Mouse (Mus musculus): ENCODE data around the gene Zfp677. TPM values are rescaled to one million over a fixed set of nuclear protein-coding genes. Genes with fewer than 3 reads are reported as not detected.
A peak's percentile ranks its signal among the peaks of the same experiment; 100 is the strongest.
"Not testable (repeated sequence)": the region's sequence is repeated elsewhere in the genome, so short reads cannot be mapped to it uniquely, and the experiment has no call there.

The Zfp677 gene
- total RNA-seq (2015; ENCODE audit: low replicate concordance) (1.7 and 2.9 TPM in 2 replicates), total RNA-seq (2017; ENCODE audit: low replicate concordance) (2.1 and 4.1 TPM in 2 replicates)

DNA sequence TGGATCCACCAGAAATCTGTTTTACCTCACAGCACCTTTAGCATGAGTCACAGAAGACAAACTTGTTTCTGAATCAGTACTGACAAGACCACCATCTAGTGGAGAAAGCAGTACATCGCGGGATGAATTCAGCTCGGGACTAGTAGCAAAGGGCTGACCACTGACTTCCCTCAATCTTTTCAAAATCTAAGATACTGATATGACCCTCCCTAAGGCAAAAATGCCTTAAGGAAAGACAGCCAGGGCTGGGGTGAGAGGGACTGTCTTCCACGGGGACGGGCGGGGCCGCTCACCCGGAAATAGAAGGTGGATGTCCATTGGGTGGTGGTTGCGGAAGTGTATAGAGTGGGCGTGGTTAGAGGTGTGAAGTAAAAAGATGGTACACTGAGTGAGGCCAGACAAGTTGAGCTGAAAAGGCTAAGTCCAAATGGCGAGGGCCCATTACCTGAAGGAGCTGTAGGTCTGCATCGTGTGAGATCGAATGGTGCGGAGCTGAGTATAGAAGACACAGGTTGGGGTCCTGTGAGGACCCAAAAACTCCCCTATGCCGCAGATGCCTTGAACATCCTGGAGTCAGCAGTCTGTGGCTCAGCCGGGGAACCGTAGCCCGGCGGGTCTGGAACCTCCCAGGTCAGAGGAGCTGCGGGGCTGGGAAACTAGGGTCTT, at the start of gene Zfp677:
Gene Zfp677, plus strand, starts transcription at position 358 of the 666 bp plus-strand sequence.
- ATAC-seq (replicated peaks; ENCODE audit: low FRiP score, poor library complexity, severe bottlenecking) = peak; percentile 98

DNA sequence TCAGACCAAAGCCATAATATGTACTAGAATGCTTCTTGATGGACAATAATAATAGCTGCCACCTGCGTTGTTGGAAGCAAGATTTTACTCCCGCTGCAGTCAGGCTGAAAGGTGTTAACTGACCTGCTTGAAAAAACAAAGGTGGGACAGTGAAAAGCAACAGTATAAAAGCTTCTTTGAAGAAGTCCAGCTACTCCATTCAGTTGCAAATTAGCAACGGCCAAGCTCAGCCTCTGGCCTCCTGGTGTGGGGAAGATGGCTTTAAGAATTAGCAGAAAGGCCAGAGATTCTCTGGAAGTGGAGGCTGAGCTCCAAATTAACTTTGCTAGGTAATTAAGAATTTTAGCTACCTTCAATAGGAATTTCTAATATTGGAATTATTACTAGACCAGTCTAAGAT, 15.5 kb upstream of the Zfp677 start:
- ATAC-seq (replicated peaks; ENCODE audit: low FRiP score, poor library complexity, severe bottlenecking) = not testable (repeated sequence)

GRCm38 (mm10) chr17:21369925-21370719, 13.4 kb upstream of the Zfp677 start:
- no peak for ATAC-seq (replicated peaks; ENCODE audit: low FRiP score, poor library complexity, severe bottlenecking)

DNA sequence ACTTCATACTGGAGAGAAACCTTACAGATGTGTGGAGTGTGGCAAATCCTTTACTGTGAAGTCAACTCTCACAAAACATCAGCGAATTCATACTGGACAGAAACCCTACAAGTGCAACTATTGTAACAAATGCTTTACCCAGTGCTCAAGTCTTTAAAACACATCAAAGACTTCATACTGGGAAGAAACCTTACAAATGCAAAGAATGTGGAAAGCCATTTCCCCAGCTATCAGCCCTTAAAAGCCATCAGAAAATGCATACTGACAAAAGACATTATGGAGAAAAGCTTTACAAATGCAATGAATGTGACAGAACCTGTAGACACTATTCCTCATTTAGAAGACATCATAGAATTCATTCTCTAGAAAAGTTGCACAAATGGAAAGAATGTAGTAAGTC, 8.2 kb upstream of the Zfp677 start:
- ATAC-seq (replicated peaks; ENCODE audit: low FRiP score, poor library complexity, severe bottlenecking) = no peak

DNA sequence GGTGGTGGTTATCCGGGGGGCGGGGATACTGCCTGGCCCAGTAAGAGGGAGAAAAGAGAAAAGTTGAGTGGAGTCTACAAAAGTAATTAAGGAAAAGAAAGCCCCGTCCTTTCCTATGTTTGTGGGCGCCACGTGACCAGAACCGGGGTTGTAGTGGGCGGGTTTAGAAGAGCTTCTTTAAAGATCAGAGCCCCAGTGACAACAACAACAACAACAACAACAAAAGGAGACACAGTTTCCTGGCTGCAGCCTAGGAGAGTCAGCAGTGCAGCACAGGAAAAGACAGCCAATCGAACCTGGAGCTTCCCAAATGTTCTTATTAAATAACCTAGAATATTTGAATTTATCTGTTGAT, 486 bp downstream of the Zfp677 start:
- ATAC-seq (replicated peaks; ENCODE audit: low FRiP score, poor library complexity, severe bottlenecking) = no peak

GRCm38 (mm10) chr17:21422664-21423599, 39.4 kb downstream of the Zfp677 start, which contains the start of gene Zfp54:
Zfp54 (plus strand) TSS chr17:21423227.
- ATAC-seq (replicated peaks; ENCODE audit: low FRiP score, poor library complexity, severe bottlenecking) = peak; percentile 98

DNA sequence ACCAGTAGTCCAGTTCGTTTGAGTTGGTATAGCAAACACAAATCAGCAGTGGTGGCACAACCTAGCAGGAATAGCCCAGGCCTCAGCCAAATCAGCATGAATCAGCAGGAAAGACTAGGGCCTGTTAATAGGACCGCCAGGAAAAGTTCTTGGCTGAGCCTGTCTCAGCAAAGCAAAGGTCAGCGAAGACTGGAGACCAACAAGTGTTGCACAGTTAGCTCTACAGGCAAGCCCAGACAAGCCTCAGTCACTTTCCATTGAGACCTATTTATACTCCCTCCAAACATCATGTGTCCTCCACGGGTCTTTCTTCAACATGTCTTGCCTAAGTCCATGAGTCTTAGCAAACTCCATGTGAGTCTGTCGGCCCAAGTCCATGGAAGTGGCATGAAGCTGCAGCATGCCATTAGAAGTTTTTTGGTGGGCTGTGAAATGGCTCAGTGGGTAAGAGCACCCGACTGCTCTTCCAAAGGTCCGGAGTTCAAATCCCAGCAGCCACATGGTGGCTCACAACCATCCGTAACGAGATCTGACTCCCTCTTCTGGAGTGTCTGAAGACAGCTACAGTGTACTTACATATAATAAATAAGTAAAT, 55.4 kb downstream of the Zfp677 start:
- ATAC-seq (replicated peaks; ENCODE audit: low FRiP score, poor library complexity, severe bottlenecking) = not testable (repeated sequence)

Other genes starting within 250 kb of the Zfp677 start
- gene Vmn1r234, start 157.7 kb upstream of the Zfp677 start, total RNA-seq (2015; ENCODE audit: low replicate concordance) = not detected in 2 replicates
- not detected in 2 replicates for gene Vmn1r234, start 157.7 kb upstream of the Zfp677 start, total RNA-seq (2017; ENCODE audit: low replicate concordance)
- not detected in 2 replicates for gene Vmn1r235, start 127.3 kb upstream of the Zfp677 start, total RNA-seq (2015; ENCODE audit: low replicate concordance)
- gene Vmn1r235, start 127.3 kb upstream of the Zfp677 start, total RNA-seq (2017; ENCODE audit: low replicate concordance) = 1.7 TPM in 1 of 2 replicates, not detected in the other
- gene Vmn1r236, start 100.8 kb upstream of the Zfp677 start, total RNA-seq (2015; ENCODE audit: low replicate concordance) = not detected in 2 replicates
- 0.14 TPM in 1 of 2 replicates, not detected in the other for gene Vmn1r236, start 100.8 kb upstream of the Zfp677 start, total RNA-seq (2017; ENCODE audit: low replicate concordance)
- gene Vmn1r237, start 71.9 kb upstream of the Zfp677 start, total RNA-seq (2015; ENCODE audit: low replicate concordance) = not detected in 2 replicates
- 0.42 TPM in 1 of 2 replicates, not detected in the other for gene Vmn1r237, start 71.9 kb upstream of the Zfp677 start, total RNA-seq (2017; ENCODE audit: low replicate concordance)
- 0.58 and 2.7 TPM in 2 replicates for gene Zfp54, start 39.5 kb downstream of the Zfp677 start, total RNA-seq (2015; ENCODE audit: low replicate concordance)
- gene Zfp54, start 39.5 kb downstream of the Zfp677 start, total RNA-seq (2017; ENCODE audit: low replicate concordance) = 1.3 and 3.8 TPM in 2 replicates
- gene Zfp51, start 66.6 kb downstream of the Zfp677 start, total RNA-seq (2015; ENCODE audit: low replicate concordance) = 4.0 and 5.4 TPM in 2 replicates
- 1.7 and 4.0 TPM in 2 replicates for gene Zfp51, start 66.6 kb downstream of the Zfp677 start, total RNA-seq (2017; ENCODE audit: low replicate concordance)
- 2.1 and 15.8 TPM in 2 replicates for gene Zfp53, start 105.2 kb downstream of the Zfp677 start, total RNA-seq (2015; ENCODE audit: low replicate concordance)
- 0.84 and 6.5 TPM in 2 replicates for gene Zfp53, start 105.2 kb downstream of the Zfp677 start, total RNA-seq (2017; ENCODE audit: low replicate concordance)
- gene Zfp52, start 151.8 kb downstream of the Zfp677 start, total RNA-seq (2015; ENCODE audit: low replicate concordance) = 9.4 and 13.3 TPM in 2 replicates
- gene Zfp52, start 151.8 kb downstream of the Zfp677 start, total RNA-seq (2017; ENCODE audit: low replicate concordance) = 3.8 and 5.2 TPM in 2 replicates
- gene Zfp948, start 183.3 kb downstream of the Zfp677 start, total RNA-seq (2015; ENCODE audit: low replicate concordance) = 2.5 and 3.3 TPM in 2 replicates
- gene Zfp948, start 183.3 kb downstream of the Zfp677 start, total RNA-seq (2017; ENCODE audit: low replicate concordance) = 0.28 and 0.77 TPM in 2 replicates

All from erythroblast, adult 5-6 weeks (primary cell).